Mouse (Mus musculus) stomach, postnatal 0 days (tissue): ENCODE measurements around the gene Rnf181. TPM values are rescaled to one million over a fixed set of nuclear protein-coding genes. Genes with fewer than 3 reads are reported as not detected.

Experiments used
- ATAC-seq: fragments of 200-750 bp; cut with Nextera tagmentation; 2 replicates; pipeline ENCODE4 v1.8.0; 2017; ENCODE audit not compliant: low FRiP score, low TSS enrichment
- DNase-seq: peaks from one replicate; pipeline ENCODE4 v3.0.0-alpha.2; 2016; ENCODE audit warnings: low spot score
- H3K27ac ChIP-seq: fragments of 300-500 bp; sonication (generic); replicated peaks from 2 replicates; pipeline ENCODE4 v1.5.1; 2014; ENCODE audit warnings: mild to moderate bottlenecking, control low read depth
- H3K27me3 ChIP-seq: fragments of 300-500 bp; sonication (generic); 2 replicates; pipeline ENCODE4 v1.6.1; 2014; ENCODE audit warnings: low read length; ENCODE audit not compliant: control insufficient read depth, insufficient read depth
- H3K36me3 ChIP-seq: fragments of 300-500 bp; sonication (generic); 2 replicates; pipeline ENCODE4 v1.6.1; 2014; ENCODE audit warnings: low read length, mixed read lengths; ENCODE audit not compliant: control insufficient read depth, insufficient read depth
- H3K4me1 ChIP-seq: fragments of 300-500 bp; sonication (generic); replicated peaks from 2 replicates; pipeline ENCODE4 v1.6.1; 2014; ENCODE audit warnings: antibody characterized with exemption; ENCODE audit not compliant: control insufficient read depth, insufficient read depth
- H3K4me2 ChIP-seq: fragments of 300-500 bp; sonication (generic); replicated peaks from 2 replicates; pipeline ENCODE4 v1.6.1; 2014; ENCODE audit warnings: low read depth, mild to moderate bottlenecking, control low read depth, moderate library complexity
- H3K4me3 ChIP-seq: fragments of 300-500 bp; sonication (generic); 2 replicates; pipeline ENCODE4 v1.5.1; 2014; ENCODE audit warnings: low read depth, low read length, control low read depth
- H3K9ac ChIP-seq: fragments of 300-500 bp; sonication (generic); 2 replicates; pipeline ENCODE4 v1.6.1; 2014; ENCODE audit warnings: mild to moderate bottlenecking, low read length, control low read depth, mixed read lengths
- H3K9me3 ChIP-seq: fragments of 300-500 bp; sonication (generic); 2 replicates; pipeline ENCODE4 v1.6.1; 2016; ENCODE audit warnings: low read length; ENCODE audit not compliant: control insufficient read depth
- CTCF ChIP-seq: IDR thresholded peaks from 2 replicates; pipeline ENCODE4 v1.5.1; 2016; ENCODE audit warnings: antibody characterized with exemption, low read depth, mild to moderate bottlenecking, moderate library complexity
- EP300 ChIP-seq: optimal IDR thresholded peaks from 2 replicates; pipeline ENCODE3; 2016; ENCODE audit warnings: antibody characterized with exemption
- WGBS: fragments of 180-500 bp; shearing (Covaris S2); extraction: QIAGEN DNeasy Blood & Tissue Kit; methylation state at CpG from one replicate; pipeline ENCODE4 v1.1.7; 2014; 5-methylcytosine and 5-hydroxymethylcytosine counted together
- polyA plus RNA-seq: library from polyadenylated mRNA; unstranded; fragments of >200 nt; fragmentation: Nextera tagmentation; extraction: Ambion mirVana; gene quantifications from 2 replicates; pipeline ENCODE4 v1.2.1, GENCODE M21; 2015

Rnf181 gene
- polyA plus RNA-seq, 1 experiment from 2014 or later = 136 TPM

GRCm38 (mm10) chr6:72315384-72315783 is 51.4 kb downstream of the Rnf181 start:
- peak; percentile 57; the same call in 1 of the 2 replicates for ATAC-seq
- Histone ChIP-seq H3K27me3 (no peaks in the 10 kb centered on the region), H3K9ac (no peak overlapping the region), H3K4me2 (no peak overlapping the region), H3K4me3 (no peak overlapping the region), H3K4me1 (no peaks in the 10 kb centered on the region), H3K36me3 (peaks cover 2% of the 10 kb centered on the region; the same call in 1 of the 2 replicates), H3K27ac (no peak overlapping the region), H3K9me3 (no peaks in the 10 kb centered on the region)
- 87% methylated on average over 2 of the region's 2 CpGs for WGBS
- TF ChIP-seq EP300 (no peak), CTCF (no peak)
- no peak for DNase-seq

GRCm38 (mm10) chr6:72313124-72313867 is 53.5 kb downstream of the Rnf181 start:
- Histone ChIP-seq H3K9me3 (no peaks in the 10 kb centered on the region), H3K4me3 (no peak overlapping the region), H3K9ac (no peak overlapping the region), H3K36me3 (peaks cover 2% of the 10 kb centered on the region; the same call in 1 of the 2 replicates), H3K27me3 (no peaks in the 10 kb centered on the region), H3K4me1 (no peaks in the 10 kb centered on the region), H3K27ac (no peak overlapping the region), H3K4me2 (no peak overlapping the region)
- 89% methylated on average over 11 of the region's 11 CpGs for WGBS
- DNase-seq = no peak
- ATAC-seq = no peak
- no peak for TF ChIP-seq CTCF
- no peak for TF ChIP-seq EP300

- Histone ChIP-seq H3K27me3 (no peaks in the 10 kb centered on the region), H3K36me3 (no peaks in the 10 kb centered on the region), H3K27ac (no peak overlapping the region), H3K4me2 (no peak overlapping the region), H3K9me3 (no peaks in the 10 kb centered on the region), H3K4me1 (no peaks in the 10 kb centered on the region), H3K9ac (no peak overlapping the region), H3K4me3 (no peak overlapping the region)
- ATAC-seq (no peak), DNase-seq (no peak)
- 94% methylated on average over 3 of the region's 3 CpGs for WGBS
- TF ChIP-seq CTCF = no peak
- no peak for TF ChIP-seq EP300
Observed at GRCm38 (mm10) chr6:72312198-72312597, 54.6 kb downstream of the Rnf181 start.

Other genes with a start within 250 kb of the Rnf181 start
- 5.5 and 6.0 TPM in 2 replicates for gene Atoh8, start 131.4 kb downstream of the Rnf181 start, polyA plus RNA-seq
- not detected in 2 replicates for gene Sftpb, start 62.3 kb downstream of the Rnf181 start, polyA plus RNA-seq
- gene Usp39, start 21.8 kb downstream of the Rnf181 start, polyA plus RNA-seq = 20.1 and 21.0 TPM in 2 replicates
- gene 0610030E20Rik, start 19.6 kb downstream of the Rnf181 start, polyA plus RNA-seq = 19.6 and 20.5 TPM in 2 replicates
- 7.7 and 8.4 TPM in 2 replicates for gene Tmem150a, start 11.5 kb downstream of the Rnf181 start, polyA plus RNA-seq
- 20.2 and 22.2 TPM in 2 replicates for gene Vamp5, start 13.5 kb upstream of the Rnf181 start, polyA plus RNA-seq
- 368 and 396 TPM in 2 replicates for gene Vamp8, start 23.7 kb upstream of the Rnf181 start, polyA plus RNA-seq
- gene Ggcx, start 47.4 kb upstream of the Rnf181 start, polyA plus RNA-seq = 10.7 and 10.8 TPM in 2 replicates
- 143 and 146 TPM in 2 replicates for gene Mat2a, start 72.6 kb upstream of the Rnf181 start, polyA plus RNA-seq
- gene Sh2d6, start 154.8 kb upstream of the Rnf181 start, polyA plus RNA-seq = 0.12 and 0.21 TPM in 2 replicates
- gene Capg, start 177.4 kb upstream of the Rnf181 start, polyA plus RNA-seq = 120 and 130 TPM in 2 replicates
- gene Elmod3, start 231.5 kb upstream of the Rnf181 start, polyA plus RNA-seq = 13.3 and 15.8 TPM in 2 replicates
- 54.1 TPM in 2 replicates for gene Retsat, start 231.5 kb upstream of the Rnf181 start, polyA plus RNA-seq